Mouse (Mus musculus): Measurements from ENCODE around the gene Fut7.

DNA sequence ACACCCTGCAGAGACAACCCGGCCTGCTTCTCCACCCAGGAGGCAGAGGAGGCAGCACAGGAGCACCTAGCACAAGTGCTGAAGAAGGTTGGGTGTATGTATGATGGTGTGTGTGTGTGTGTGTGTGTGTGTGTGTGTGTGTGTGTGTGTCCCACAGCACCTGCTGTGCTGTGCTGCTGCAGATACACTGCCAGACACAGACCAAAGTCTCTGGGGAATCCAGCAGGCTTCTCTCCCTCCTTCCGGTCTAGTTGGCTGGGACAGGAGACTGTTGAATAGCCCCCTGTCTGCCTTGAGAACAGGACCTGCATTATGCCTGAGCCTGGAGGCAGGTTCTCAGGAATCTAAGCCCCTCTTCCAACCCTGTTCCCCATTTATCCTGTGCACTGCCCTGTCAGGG is 49.6 kb upstream of the Fut7 start:
- TF ChIP-seq CTCF (IDR thresholded peaks at IDR 0.05; ENCODE audit: control insufficient read depth, insufficient read depth, insufficient read length) (no peak), MYOG (IDR thresholded peaks at IDR 0.05; ENCODE audit: control insufficient read depth, extremely low read depth, insufficient read length) (no peak), USF1 (IDR thresholded peaks at IDR 0.05; ENCODE audit: low read depth) (no peak), MYOD1 (IDR thresholded peaks at IDR 0.05; ENCODE audit: control insufficient read depth, insufficient read length, low read depth) (no peak), CEBPB (IDR thresholded peaks at IDR 0.05; ENCODE audit: low read depth) (no peak), FOSL1 (IDR thresholded peaks at IDR 0.05; ENCODE audit: insufficient read depth, low read length, poor library complexity, severe bottlenecking) (no peak), MAX (IDR thresholded peaks at IDR 0.05) (no peak)
